Mouse (Mus musculus): ENCODE data around the gene Atp6v1d.

GRCm38 (mm10) chr12:78906707-78907162 is 45.3 kb upstream of the Atp6v1d start, which contains the start of gene Plek2:
- TF ChIP-seq POLR2A (IDR thresholded peaks at IDR 0.05; ENCODE audit: control insufficient read depth, low read depth, low read length) (no peak), CTCF (IDR thresholded peaks at IDR 0.05; ENCODE audit: control insufficient read depth, insufficient read depth, insufficient replicate concordance, low read depth, low read length) (peak; percentile 18; the same call in 1 of the 2 replicates)

Measured in testis, adult 2 months (tissue).